Mouse (Mus musculus) lung, postnatal 0 days (tissue): ENCODE measurements around the gene Dusp6.

Source experiments
- CTCF ChIP-seq: IDR thresholded peaks from 2 replicates; pipeline ENCODE4 v1.5.1; 2016; ENCODE audit warnings: antibody characterized with exemption, mild to moderate bottlenecking
- EP300 ChIP-seq: IDR thresholded peaks from 2 replicates; pipeline ENCODE4 v1.6.1; 2016; ENCODE audit warnings: antibody characterized with exemption, mild to moderate bottlenecking, control low read depth

GRCm38 (mm10) chr10:99314366-99314765 lies 51.3 kb downstream of the Dusp6 start:
- TF ChIP-seq CTCF (no peak), EP300 (no peak)
